Mouse (Mus musculus): Measurements from ENCODE around the gene Btbd35f15.
"Not testable (repeated sequence)": the region's sequence is repeated elsewhere in the genome, so short reads cannot be mapped to it uniquely, and the experiment has no call there.

The Btbd35f15 gene

GRCm38 (mm10) chrX:33577214-33577613 is at the start of gene Btbd35f15:
Gene Btbd35f15 (minus strand): TSS chrX:33577314.
- DNase-seq (ENCODE audit: low spot score in 2 of 2): not testable (repeated sequence)
